In genomic region chr9:116319421-116319820, GRCm38 (mm10) we compare ENCODE assay signal across 21 mouse cellular contexts.
DNase-seq lines count a peak whose midpoint lies in the region; ATAC-seq and TF ChIP-seq lines count a peak whose summit lies in the region.
"Had no signal": no experiment of that assay in that cellular context is flagged by ENCODE, and none has a peak within 500 bp of the region (broad histone marks: within the 10 kb centered on the region; RNA-seq: fewer than 3 reads in every experiment).

No protein-coding gene starts in this region.

- DNase-seq in lung, postnatal 0 days (ENCODE audit: low spot score): peak; percentile 25
- DNase-seq in lung, postnatal 10 days: no peak
- peak; percentile 9 for DNase-seq in brain, adult 2 months (ENCODE audit: low read depth, low spot score)
- no peak for DNase-seq in hindbrain, postnatal 0 days (ENCODE audit: low spot score)
- no peak for DNase-seq in midbrain, embryonic 14.5 days
- DNase-seq in forebrain, embryonic 14.5 days (ENCODE audit: low spot score): no peak
- DNase-seq: cerebellum, postnatal 10 days; embryo, embryonic 11 days; gastrocnemius, postnatal 25 days; heart, postnatal 10 days; layer of hippocampus, postnatal 36 days; lung, adult 18-20 months had no signal

- H3K36me3 ChIP-seq in lung, postnatal 0 days (ENCODE audit: insufficient read depth, low read length): no peaks in the 10 kb centered on the region
- no peaks in the 10 kb centered on the region for H3K36me3 ChIP-seq in hindbrain, postnatal 0 days (ENCODE audit: insufficient read depth, low read length)
- no peaks in the 10 kb centered on the region for H3K36me3 ChIP-seq in midbrain, embryonic 14.5 days (ENCODE audit: control insufficient read depth, insufficient read depth, low read length)
- H3K36me3 ChIP-seq in forebrain, embryonic 14.5 days (ENCODE audit: control insufficient read depth, insufficient read depth, low read length): no peaks in the 10 kb centered on the region
- H3K36me3 ChIP-seq: embryonic facial prominence, embryonic 15.5 days; forebrain, embryonic 10.5 days; heart, embryonic 10.5 days; kidney, embryonic 15.5 days; midbrain, embryonic 15.5 days had no signal

- H3K27me3 ChIP-seq in lung, postnatal 0 days (replicated peaks; ENCODE audit: insufficient read depth, low read length): no peaks in the 10 kb centered on the region
- no peaks in the 10 kb centered on the region for H3K27me3 ChIP-seq in hindbrain, postnatal 0 days (ENCODE audit: insufficient read depth, low read length)
- H3K27me3 ChIP-seq in midbrain, embryonic 14.5 days (ENCODE audit: control insufficient read depth, insufficient read depth, low read length): no peaks in the 10 kb centered on the region
- no peaks in the 10 kb centered on the region for H3K27me3 ChIP-seq in forebrain, embryonic 14.5 days (replicated peaks; ENCODE audit: control insufficient read depth, insufficient read depth, low read length)
- H3K27me3 ChIP-seq: embryonic facial prominence, embryonic 15.5 days; kidney, embryonic 15.5 days; midbrain, embryonic 15.5 days had no signal

- peaks cover 12% of the 10 kb centered on the region; the same call in 1 of the 2 replicates for H3K4me1 ChIP-seq in lung, postnatal 0 days (ENCODE audit: insufficient read depth, low read depth, low read length)
- no peaks in the 10 kb centered on the region for H3K4me1 ChIP-seq in hindbrain, postnatal 0 days (ENCODE audit: insufficient read depth, low read length)
- no peaks in the 10 kb centered on the region for H3K4me1 ChIP-seq in midbrain, embryonic 14.5 days (ENCODE audit: control insufficient read depth, insufficient read depth, low read length)
- no peaks in the 10 kb centered on the region for H3K4me1 ChIP-seq in forebrain, embryonic 14.5 days (ENCODE audit: control insufficient read depth, insufficient read depth, low read length)
- H3K4me1 ChIP-seq: kidney, embryonic 15.5 days; midbrain, embryonic 15.5 days had no signal

- no peak overlapping the region for H3K4me2 ChIP-seq in lung, postnatal 0 days (replicated peaks; ENCODE audit: low read depth, low read length)
- H3K4me2 ChIP-seq in hindbrain, postnatal 0 days (ENCODE audit: low read depth, low read length): no peak overlapping the region
- no peak overlapping the region for H3K4me2 ChIP-seq in midbrain, embryonic 14.5 days (ENCODE audit: low read length)
- no peak overlapping the region for H3K4me2 ChIP-seq in forebrain, embryonic 14.5 days (ENCODE audit: low read length)
- H3K4me2 ChIP-seq: embryonic facial prominence, embryonic 15.5 days; hindbrain, embryonic 14.5 days; kidney, embryonic 15.5 days; midbrain, embryonic 15.5 days had no signal

- H3K4me3 ChIP-seq in lung, postnatal 0 days (ENCODE audit: low read depth, low read length): no peak overlapping the region
- no peak overlapping the region for H3K4me3 ChIP-seq in hindbrain, postnatal 0 days (ENCODE audit: low read length)
- H3K4me3 ChIP-seq in midbrain, embryonic 14.5 days (replicated peaks; ENCODE audit: low read depth, low read length): no peak overlapping the region
- H3K4me3 ChIP-seq in forebrain, embryonic 14.5 days (ENCODE audit: low read depth, low read length): no peak overlapping the region
- H3K4me3 ChIP-seq: embryonic facial prominence, embryonic 15.5 days; forebrain, embryonic 10.5 days; heart, embryonic 10.5 days; kidney, embryonic 15.5 days; midbrain, embryonic 15.5 days had no signal

- no peaks in the 10 kb centered on the region for H3K9me3 ChIP-seq in lung, postnatal 0 days (ENCODE audit: low read length)
- H3K9me3 ChIP-seq in hindbrain, postnatal 0 days (ENCODE audit: low read length): no peaks in the 10 kb centered on the region
- H3K9me3 ChIP-seq in midbrain, embryonic 14.5 days (ENCODE audit: control insufficient read depth, low read length): no peaks in the 10 kb centered on the region
- H3K9me3 ChIP-seq in forebrain, embryonic 14.5 days (replicated peaks; ENCODE audit: control insufficient read depth, low read length): no peaks in the 10 kb centered on the region
- H3K9me3 ChIP-seq: embryonic facial prominence, embryonic 15.5 days; forebrain, embryonic 10.5 days; heart, embryonic 10.5 days; kidney, embryonic 15.5 days; midbrain, embryonic 15.5 days had no signal

- TF ChIP-seq CTCF in lung, postnatal 0 days (IDR thresholded peaks at IDR 0.05): no peak
- no peak for TF ChIP-seq CTCF in hindbrain, postnatal 0 days (IDR thresholded peaks at IDR 0.05; ENCODE audit: low read depth)

- no peak overlapping the region for H3K27ac ChIP-seq in lung, postnatal 0 days (ENCODE audit: low read length)
- no peak overlapping the region for H3K27ac ChIP-seq in hindbrain, postnatal 0 days
- no peak overlapping the region for H3K27ac ChIP-seq in midbrain, embryonic 14.5 days (replicated peaks; ENCODE audit: low read depth, low read length)
- no peak overlapping the region for H3K27ac ChIP-seq in forebrain, embryonic 14.5 days (ENCODE audit: low read depth, low read length)
- H3K27ac ChIP-seq: embryonic facial prominence, embryonic 15.5 days; forebrain, embryonic 10.5 days; heart, embryonic 10.5 days; hindbrain, embryonic 14.5 days; kidney, embryonic 15.5 days; macrophage; midbrain, embryonic 15.5 days had no signal

- no peak for TF ChIP-seq EP300 in lung, postnatal 0 days (IDR thresholded peaks at IDR 0.05)

- no peak for ATAC-seq in lung, postnatal 0 days
- peak; percentile 95 for ATAC-seq in CD4-positive, CD25-positive, alpha-beta regulatory T cell, adult 4 months
- ATAC-seq in neutrophil, adult 5-6 weeks (ENCODE audit: extremely low read depth, insufficient number of reproducible peaks, low FRiP score, poor library complexity, severe bottlenecking): peak; percentile 69
- no peak for ATAC-seq in hindbrain, postnatal 0 days
- no peak for ATAC-seq in midbrain, embryonic 14.5 days (ENCODE audit: low FRiP score, low TSS enrichment)
- no peak for ATAC-seq in forebrain, embryonic 14.5 days
- ATAC-seq: midbrain, embryonic 15.5 days had no signal

- no peak overlapping the region for H3K9ac ChIP-seq in lung, postnatal 0 days (replicated peaks; ENCODE audit: low read depth)
- H3K9ac ChIP-seq in hindbrain, postnatal 0 days (replicated peaks; ENCODE audit: low read length): no peak overlapping the region
- H3K9ac ChIP-seq in midbrain, embryonic 14.5 days (replicated peaks; ENCODE audit: low read length): no peak overlapping the region
- no peak overlapping the region for H3K9ac ChIP-seq in forebrain, embryonic 14.5 days (ENCODE audit: low read length)
- H3K9ac ChIP-seq: embryonic facial prominence, embryonic 15.5 days; hindbrain, embryonic 14.5 days; kidney, embryonic 15.5 days; midbrain, embryonic 15.5 days had no signal

- 59% methylated on average over 3 of the region's 3 CpGs for WGBS in lung, postnatal 0 days
- 78% methylated on average over 3 of the region's 3 CpGs for WGBS in hindbrain, postnatal 0 days
- WGBS in midbrain, embryonic 14.5 days: 87% methylated on average over 3 of the region's 3 CpGs
- WGBS in forebrain, embryonic 14.5 days: 74% methylated on average over 3 of the region's 3 CpGs

Comparison
In these comparisons a context has a peak if more than half of its experiments do, and no peak if none do; other contexts are left out.
1. DNase-seq: peak in lung, postnatal 0 days (single experiment) and brain, adult 2 months (single experiment); none in lung, postnatal 10 days (single experiment), hindbrain, postnatal 0 days (single experiment), midbrain, embryonic 14.5 days (single experiment) and forebrain, embryonic 14.5 days (single experiment).
2. ATAC-seq: peak in CD4-positive, CD25-positive, alpha-beta regulatory T cell, adult 4 months (single experiment) and neutrophil, adult 5-6 weeks (single experiment); none in lung, postnatal 0 days (single experiment), hindbrain, postnatal 0 days (single experiment), midbrain, embryonic 14.5 days (single experiment) and forebrain, embryonic 14.5 days (single experiment).